Mouse (Mus musculus): ENCODE measurements around the gene Syngr1.

DNA sequence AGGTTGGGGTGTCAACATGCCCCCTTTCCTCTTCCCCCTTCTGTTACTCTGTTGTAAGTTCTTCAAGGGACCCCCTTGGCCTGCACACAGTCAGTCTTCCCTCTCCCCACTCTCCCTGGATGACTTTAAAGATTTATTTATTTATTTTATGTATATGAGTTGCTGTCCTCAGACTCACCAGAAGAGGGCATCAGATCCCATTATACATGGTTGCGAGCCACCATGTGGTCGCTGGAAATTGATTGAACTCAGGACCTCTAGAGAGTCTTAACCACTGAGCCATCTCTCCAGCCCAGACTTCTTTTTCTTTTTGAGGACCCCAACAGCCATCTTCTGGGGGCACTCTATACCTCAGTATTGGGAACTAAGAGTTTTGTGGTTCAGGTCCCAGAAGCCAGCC is 21.4 kb downstream of the Syngr1 start:
- TF ChIP-seq MAZ (IDR thresholded peaks at IDR 0.05; ENCODE audit: low read depth, low read length) (no peak), GABPA (IDR thresholded peaks at IDR 0.05; ENCODE audit: insufficient replicate concordance, low read depth, low read length) (no peak)
